Mouse (Mus musculus): ENCODE measurements around the gene Hist1h2ab. TPM values are rescaled to one million over a fixed set of nuclear protein-coding genes. Genes with fewer than 3 reads are reported as not detected.
"Not testable (repeated sequence)": the region's sequence is repeated elsewhere in the genome, so short reads cannot be mapped to it uniquely, and the experiment has no call there.

Hist1h2ab gene
- total RNA-seq, 4 experiments from 2014 or later, result 18.4 to 30.4 (median 21.0) TPM

DNA sequence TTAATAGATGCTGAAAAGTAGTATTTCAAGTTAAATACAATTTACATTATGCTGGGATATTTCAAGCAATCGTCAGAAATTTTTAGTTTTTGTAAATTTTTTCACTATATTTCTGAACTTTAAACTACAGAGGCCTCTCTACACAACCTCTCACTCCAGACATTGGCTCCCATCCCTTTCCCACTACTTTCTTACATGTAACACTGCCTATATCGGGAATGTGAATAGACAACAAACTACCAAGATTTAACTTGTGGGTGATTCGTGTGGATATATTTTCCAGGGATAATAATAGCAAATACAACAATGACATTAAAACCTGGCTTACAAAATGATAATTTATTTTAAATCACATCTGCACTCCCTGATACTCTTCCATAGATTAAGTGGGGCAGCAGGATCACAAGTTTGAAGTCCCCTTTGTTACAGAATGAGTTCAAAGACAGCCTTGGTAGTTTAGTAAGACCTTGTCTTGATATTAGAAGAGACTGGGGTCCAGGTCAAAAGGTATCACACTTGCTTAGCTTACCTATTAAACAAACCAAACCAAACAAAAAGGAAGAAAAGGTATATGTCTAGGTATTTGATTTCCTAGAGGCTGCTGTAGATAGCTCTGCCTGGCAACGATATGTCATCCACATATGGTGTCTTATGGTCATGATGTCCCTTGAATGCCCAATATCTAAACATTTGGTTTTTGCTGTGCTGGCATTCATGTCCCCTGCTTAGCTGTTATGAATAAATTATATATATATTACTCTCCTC, 2.6 kb downstream of the Hist1h2ab start:
- DNase-seq (ENCODE audit: low spot score in 2 of 2), result no peak

DNA sequence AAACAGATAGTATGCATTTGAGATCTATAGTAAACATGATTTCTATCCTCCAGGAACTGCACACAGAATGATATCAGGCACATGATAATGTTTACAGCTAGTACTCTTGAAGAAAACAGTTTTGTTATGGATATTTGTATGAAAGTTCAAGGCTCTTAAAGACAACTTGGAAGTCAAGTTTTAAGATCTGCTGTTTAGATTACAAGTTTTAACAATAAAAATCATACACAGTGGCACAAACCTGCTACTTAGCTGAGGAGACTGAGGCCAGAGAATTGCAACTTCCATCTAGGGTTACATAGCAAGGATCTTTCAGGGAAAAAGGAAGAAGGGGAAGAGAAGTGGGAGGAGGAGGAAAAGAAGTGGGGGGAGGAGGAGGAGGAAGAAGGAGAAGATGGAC, 4.1 kb downstream of the Hist1h2ab start:
- DNase-seq (ENCODE audit: low spot score in 2 of 2), result no peak

DNA sequence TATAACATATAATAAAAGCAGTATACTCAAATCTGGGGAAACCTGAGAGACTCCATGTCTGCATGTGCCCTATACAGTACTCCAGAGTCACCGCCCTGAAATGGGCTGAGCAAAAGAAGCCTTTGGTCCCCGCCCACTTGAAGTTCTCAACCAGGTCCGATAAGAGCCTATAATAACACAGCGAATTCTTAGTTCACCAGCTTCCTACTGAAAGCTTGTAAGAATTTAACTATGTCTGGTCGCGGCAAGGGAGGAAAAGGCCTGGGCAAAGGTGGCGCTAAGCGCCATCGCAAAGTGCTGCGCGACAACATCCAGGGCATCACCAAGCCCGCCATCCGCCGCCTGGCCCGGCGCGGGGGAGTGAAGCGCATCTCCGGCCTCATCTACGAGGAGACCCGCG, 5.9 kb downstream of the Hist1h2ab start, which contains the start of gene Hist1h4b:
Gene Hist1h4b, plus strand, starts transcription at position 224 of the 400 bp plus-strand sequence.
- DNase-seq (ENCODE audit: low spot score in 2 of 2), result peak; percentile 68 to 91

DNA sequence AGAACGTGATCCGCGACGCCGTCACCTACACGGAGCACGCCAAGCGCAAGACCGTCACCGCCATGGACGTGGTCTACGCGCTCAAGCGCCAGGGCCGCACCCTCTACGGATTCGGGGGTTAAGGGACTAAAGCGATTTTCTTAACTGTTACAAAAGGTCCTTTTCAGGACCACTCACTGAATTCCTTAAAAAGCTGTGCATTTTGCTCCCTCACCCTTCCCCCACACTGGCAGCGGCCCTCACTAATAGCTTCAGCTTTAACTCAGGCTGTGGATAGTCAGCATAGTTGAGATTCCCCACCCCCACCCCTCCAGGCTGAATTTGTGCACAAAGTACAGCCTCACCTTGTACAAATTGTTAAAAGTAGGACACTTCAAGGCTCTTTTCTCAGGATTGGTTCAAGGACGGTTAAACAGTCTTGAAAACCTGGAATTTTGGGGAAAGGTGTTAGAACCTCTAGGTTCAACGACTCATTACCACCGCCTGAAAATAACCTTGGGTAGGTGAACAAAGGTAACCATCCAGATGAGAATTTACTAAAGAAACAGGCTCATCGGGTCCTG, 6.4 kb downstream of the Hist1h2ab start:
- no peak for DNase-seq (ENCODE audit: low spot score in 2 of 2)

DNA sequence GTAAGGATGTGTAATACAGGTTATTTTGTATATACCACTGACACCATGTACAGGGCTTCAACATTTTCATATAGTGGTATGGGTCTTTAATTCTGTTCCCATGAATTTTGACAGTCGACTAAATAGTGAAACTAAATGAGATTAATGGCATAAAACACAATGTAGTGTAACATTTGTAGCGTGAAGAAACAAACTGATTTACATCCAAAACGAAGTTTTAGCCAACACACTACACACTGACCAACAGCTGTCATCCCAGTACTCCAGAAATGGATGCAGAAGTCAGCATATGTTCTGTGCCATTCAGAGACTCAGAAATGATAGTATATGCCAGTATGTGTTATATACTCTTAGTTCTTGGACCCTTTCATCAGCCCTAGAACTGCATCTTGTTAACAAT, 7.0 kb downstream of the Hist1h2ab start:
- DNase-seq (ENCODE audit: low spot score in 2 of 2), result no peak

DNA sequence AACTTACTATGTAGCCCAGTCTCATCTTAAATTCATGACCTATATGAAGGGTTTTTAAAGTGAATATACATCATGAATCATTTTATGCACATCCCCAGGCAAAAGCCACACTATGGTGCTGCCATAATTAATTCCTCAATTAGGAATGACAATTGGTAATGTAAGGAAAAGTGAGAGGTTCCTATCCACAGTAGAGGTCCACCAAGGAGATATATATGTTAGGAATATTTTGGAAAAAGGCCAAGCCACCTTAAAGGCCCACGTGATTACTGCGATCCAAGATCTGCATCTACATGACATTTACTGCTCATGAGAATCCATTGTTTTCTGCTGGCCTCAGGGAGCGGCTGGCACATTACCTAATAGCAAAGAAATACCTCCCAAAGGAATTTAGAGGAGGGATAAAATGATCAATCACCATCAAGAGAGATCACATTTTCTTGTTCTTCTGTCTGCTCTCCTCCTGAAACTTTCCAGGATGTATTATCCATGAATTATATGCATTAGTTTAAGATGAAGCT, 8.4 kb downstream of the Hist1h2ab start:
- DNase-seq (ENCODE audit: low spot score in 2 of 2), result no peak

DNA sequence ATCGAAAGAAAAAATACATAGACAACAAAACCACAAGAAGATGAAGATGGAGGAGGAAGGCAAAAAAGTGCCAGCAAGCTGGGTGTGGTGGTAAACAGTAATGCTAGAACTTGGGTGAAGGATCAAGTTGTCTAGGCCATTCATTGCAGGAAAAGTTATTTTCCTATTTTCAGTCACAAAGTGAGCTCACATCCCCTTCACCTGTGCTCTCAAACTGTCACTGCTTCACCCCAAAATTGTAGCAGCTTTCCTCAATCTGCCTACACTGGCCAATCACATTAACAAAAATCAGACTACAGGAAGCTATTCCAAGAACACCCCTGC, 9.0 kb downstream of the Hist1h2ab start:
- DNase-seq (ENCODE audit: low spot score in 2 of 2), result no peak

DNA sequence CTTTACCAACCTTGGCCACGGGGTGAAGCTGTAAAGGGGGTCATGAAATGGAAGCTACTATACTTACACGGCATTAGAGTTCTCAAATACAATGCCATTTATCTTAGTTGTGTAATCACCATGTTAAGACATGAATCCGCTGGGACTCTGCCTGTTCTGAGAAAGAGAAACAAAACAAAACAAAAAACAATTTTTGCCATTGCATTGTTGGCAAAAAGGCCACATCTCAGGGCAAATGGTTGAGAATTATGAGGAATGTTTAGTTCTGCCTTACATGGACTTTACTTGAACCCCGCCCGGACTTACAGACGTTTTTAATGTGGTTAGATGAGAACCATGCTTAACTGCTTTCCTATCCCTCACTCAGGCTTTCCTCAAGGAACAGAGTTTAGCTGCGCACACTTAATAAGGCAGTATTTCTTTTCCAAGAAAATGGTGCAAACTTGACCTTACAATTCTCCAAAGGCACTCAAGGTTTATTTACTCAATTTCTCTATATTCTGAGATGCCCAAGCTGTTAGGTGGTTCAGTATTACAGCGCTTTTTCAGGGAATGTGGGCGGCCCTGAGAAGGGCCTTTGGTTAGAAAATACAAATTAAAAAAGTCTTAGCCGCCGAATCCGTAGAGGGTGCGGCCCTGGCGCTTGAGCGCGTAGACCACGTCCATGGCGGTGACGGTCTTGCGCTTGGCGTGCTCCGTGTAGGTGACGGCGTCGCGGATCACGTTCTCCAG, 9.5 kb downstream of the Hist1h2ab start:
- peak in 1 of 2 experiments; percentile 50 for DNase-seq (ENCODE audit: low spot score in 2 of 2)

DNA sequence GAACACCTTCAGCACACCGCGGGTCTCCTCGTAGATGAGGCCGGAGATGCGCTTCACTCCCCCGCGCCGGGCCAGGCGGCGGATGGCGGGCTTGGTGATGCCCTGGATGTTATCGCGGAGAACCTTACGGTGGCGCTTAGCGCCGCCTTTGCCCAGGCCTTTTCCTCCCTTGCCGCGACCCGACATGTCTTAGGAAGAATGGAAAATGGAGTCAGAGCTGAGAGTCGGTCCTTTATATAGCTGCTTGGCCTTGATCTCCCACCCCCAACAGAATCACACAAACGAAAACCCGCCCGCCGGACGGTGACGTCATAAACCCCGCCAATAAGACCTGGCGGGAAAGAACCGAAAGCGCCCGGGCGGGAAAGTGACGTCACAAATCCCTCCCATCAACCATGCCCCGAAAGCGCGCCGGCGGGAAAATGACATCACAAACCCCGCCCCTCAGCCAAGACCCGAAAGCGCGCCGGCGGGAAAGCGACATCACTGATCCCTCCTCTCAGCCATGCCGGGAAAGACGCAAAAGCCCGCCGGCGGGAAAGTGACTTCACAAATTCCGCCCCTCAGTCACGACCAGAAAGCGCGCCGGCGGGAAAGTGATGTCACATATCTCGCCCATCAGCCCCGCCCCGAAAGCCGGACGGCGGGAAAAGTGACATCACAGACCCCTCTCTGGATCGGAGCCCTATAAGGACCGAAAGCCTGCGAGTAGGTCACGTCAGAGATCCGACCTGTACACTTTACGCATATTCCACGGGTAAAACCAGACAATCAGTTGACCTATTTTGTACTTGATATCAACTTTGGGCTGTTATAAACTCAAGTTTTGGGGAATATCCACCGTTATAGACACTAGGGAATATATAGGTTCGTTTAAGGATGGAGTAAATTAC, 10.3 kb downstream of the Hist1h2ab start, which contains the start of gene Hist1h4a:
Gene Hist1h4a, minus strand, starts transcription at position 259 of the 893 bp plus-strand sequence.
- DNase-seq (ENCODE audit: low spot score in 2 of 2), result peak; percentile 96 to 98

DNA sequence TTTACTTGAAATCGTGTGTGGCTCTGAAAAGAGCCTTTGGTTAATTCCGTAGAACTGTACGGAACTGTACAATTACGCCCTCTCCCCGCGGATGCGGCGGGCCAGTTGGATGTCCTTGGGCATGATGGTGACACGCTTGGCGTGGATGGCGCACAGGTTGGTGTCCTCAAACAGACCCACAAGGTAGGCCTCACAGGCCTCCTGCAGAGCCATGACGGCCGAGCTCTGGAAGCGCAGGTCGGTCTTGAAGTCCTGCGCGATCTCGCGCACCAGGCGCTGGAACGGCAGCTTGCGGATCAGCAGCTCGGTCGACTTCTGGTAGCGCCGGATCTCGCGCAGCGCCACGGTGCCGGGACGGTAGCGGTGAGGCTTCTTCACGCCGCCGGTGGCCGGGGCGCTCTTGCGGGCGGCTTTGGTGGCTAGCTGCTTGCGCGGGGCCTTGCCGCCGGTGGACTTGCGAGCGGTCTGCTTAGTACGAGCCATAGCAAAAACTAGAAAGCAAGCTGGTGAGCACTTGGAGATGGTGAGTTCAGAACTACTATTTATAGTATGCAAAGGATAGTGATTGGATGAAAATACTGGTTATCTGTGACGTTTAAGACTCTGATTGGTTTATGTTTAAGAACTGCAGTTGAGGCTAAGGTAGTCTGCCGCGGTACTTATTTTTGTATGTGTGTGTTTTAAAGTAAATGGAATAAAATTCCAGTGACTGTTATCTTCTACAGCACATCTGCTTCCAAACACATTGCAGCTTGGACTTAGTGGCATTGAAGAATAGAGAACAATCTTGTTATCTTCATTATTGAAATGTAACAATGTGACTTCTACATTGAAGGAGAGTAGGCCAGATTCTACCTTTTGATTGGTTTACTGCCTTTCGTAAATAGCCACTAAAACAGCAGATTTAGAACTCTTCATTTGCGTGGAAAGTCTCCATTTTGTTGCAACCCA, 11.2 kb downstream of the Hist1h2ab start, which contains the start of gene Hist1h3a:
Gene Hist1h3a, minus strand, starts transcription at position 516 of the 951 bp plus-strand sequence.
- DNase-seq (ENCODE audit: low spot score in 2 of 2), result peak; percentile 45 to 53

DNA sequence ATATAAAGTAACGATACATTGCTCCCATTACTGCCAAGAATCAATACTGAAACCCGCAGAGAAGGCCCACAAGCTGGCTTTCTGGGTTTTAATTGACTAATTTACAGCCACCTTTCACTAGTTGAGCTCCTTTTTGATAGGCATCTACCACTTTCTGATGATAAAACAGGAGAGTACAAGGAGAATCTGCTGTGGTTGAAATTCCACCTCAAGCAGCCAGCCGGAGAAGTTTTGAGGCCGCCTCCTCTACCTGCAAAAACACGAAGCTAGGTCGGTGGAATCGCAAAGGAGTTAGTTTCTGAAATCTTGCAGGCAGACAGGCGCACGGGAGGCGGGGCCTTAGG, 12.3 kb downstream of the Hist1h2ab start:
- DNase-seq (ENCODE audit: low spot score in 2 of 2), result no peak

DNA sequence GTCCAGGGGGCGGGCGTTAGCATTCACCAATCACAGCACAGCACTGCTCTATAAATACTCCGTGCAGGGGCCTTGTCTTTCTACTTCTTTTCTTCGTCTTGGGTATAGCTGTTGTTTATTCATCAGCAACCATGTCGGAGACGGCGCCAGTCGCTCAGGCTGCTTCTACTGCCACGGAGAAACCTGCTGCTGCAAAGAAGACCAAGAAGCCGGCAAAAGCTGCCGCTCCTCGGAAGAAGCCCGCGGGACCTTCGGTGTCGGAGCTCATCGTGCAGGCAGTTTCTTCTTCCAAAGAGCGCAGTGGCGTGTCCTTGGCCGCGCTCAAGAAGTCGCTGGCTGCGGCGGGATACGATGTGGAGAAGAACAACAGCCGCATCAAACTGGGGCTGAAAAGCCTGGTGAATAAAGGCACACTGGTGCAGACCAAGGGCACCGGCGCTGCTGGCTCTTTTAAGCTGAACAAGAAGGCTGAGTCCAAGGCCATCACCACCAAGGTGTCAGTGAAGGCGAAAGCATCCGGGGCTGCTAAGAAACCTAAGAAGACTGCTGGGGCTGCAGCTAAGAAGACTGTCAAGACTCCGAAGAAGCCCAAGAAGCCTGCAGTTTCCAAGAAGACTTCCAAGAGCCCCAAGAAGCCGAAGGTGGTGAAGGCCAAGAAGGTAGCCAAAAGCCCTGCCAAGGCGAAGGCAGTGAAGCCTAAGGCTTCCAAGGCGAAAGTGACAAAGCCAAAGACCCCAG, 12.8 kb downstream of the Hist1h2ab start, which contains the start of gene Hist1h1a:
Gene Hist1h1a, plus strand, starts transcription at position 81 of the 738 bp plus-strand sequence.
- DNase-seq (ENCODE audit: low spot score in 2 of 2), result peak; percentile 67 to 79

DNA sequence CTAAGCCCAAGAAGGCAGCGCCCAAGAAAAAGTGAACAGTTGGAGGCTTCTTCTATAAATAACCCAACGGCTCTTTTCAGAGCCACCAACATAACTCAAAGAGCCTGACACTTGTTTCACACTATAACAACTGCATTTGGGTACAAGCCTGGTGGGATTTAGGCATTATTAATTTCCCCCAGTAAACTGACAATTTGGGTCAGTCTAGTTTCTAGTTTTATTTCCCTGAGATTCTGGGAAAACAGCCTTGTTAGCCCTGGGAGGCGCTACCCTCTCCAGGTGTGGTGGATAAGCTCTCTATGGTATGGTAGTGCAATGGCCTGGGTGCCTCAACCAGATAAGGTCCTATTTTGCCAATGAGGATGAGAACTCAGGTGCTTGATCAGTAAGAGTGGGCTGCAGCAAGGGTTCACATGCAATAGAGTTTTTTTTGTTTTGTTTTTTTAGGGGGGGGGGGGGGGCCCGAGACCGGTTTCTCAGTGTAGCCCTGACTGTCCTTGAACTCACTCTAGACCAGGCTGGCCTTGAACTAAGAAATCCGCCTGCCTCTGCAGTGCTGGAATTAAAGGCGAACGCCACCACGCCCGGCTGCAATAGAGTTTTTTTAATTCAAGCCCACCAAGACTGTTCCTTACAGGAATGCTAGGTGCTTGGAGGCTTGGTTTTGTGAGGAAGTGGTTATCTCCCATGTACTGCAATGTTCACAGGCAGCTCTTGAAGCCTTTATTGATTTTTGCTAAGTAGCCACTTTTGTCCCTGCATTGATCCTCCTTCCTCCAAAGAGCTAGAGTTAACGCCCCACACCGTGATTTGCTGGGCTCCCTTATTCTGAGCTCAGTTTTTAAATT, 13.6 kb downstream of the Hist1h2ab start:
- no peak for DNase-seq (ENCODE audit: low spot score in 2 of 2)

DNA sequence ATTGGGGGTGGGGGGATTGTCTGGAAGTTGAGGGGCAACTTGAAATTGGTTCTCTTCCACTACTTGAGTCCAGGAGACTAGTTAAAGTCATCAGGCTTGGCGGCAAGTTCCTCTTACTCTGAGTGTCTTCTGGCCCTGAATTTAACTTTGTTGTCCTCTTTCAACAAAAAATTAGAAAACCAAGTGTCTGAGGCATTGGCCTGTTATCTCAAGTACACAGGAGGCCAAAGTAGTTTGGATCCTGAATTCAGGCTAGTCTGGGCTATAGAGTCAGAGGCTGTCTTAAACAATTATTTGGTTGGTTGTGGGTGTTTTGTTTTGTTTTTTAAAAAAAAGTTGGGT, 14.2 kb downstream of the Hist1h2ab start:
- DNase-seq (ENCODE audit: low spot score in 2 of 2), result no peak

DNA sequence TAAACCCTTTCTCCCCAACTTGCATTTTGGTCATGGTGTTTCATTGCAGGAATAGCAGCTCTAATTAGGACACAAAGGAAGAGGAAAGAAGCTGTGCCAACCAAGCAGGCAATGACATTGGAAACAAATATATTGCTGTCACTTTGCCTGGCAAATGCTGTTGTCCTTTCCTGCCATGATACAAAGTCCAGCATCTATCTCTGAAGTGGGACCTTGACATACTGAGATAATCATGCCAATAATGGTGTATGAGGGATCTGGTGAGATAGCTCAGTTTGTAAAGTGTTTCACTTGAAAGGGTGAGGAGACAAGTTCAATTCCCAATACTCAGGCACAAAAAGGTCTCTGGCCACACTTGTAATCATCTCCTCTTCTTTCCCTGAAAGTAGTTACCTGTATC, 15.8 kb downstream of the Hist1h2ab start:
- no peak for DNase-seq (ENCODE audit: low spot score in 2 of 2)

DNA sequence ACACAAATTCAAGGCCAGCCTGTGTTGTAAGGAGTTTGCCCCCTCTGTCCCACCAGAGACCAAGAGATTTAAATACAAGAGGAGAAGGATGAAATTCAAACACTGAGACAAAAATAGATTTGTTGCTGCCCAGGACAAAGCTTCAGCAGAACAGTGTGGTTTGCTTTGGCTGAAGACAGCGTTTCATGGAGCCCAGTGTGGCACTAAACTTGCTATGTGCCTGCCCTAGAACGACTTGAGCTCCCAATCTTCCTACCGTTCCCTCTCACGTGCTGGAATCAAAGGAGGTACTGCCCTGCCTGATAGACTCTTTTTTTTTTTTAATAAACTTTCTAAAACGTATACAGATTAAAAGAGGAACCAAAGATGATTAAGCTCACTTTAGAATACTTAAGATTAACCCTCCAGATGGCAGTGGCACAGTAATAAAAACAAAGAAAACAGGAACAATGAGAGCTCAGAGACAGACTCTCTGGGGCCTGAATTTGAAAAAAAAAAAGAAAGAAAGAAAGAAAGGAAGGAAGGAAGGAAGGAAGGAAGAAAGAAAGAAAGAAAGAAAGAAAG, 18.0 kb downstream of the Hist1h2ab start:
- DNase-seq (ENCODE audit: low spot score in 2 of 2), result no peak

DNA sequence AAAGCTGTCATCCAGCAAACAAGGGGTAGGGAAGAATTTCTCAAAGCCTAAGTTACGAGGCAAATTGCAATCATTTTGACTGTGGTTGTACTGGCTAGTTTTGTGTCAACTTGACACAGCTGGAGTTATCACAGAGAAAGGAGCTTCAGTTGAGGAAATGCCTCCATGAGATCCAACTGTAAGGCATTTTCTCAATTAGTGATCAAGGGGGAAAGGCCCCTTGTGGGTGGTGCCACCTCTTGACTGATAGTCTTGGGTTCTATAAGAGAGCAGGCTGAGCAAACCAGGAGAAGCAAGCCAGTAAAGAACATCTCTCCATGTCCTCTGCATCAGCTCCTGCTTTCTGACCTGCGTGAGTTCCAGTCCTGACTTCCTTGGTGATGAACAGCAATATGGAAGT, 18.7 kb downstream of the Hist1h2ab start, which contains the start of gene Trim38:
Gene Trim38, plus strand, starts transcription at position 301 of the 400 bp plus-strand sequence.
- not testable (repeated sequence) for DNase-seq (ENCODE audit: low spot score in 2 of 2)

Measured in left cerebral cortex, adult 8-10 months (tissue).